Comparison of ENCODE assay signal across 7 mouse cellular contexts in genomic region chr12:109521199-109521780, GRCm38 (mm10).
"Had no signal": no experiment of that assay in that cellular context is flagged by ENCODE, and none has a peak within 500 bp of the region (broad histone marks: within the 10 kb centered on the region; RNA-seq: fewer than 3 reads in every experiment).

No protein-coding gene starts in this region.

- H3K36me3 ChIP-seq: limb, embryonic 15.5 days; lung, embryonic 15.5 days; midbrain, embryonic 13.5 days had no signal

- DNase-seq: kidney, adult 11 months; kidney, postnatal 10 days; right cerebral cortex, postnatal 14 days; thymus, postnatal 36 days had no signal

- H3K4me2 ChIP-seq: limb, embryonic 15.5 days; lung, embryonic 15.5 days; midbrain, embryonic 13.5 days had no signal

- H3K27ac ChIP-seq: lung, embryonic 15.5 days; midbrain, embryonic 13.5 days had no signal

- H3K27me3 ChIP-seq: limb, embryonic 15.5 days; lung, embryonic 15.5 days had no signal

- ATAC-seq: midbrain, embryonic 13.5 days had no signal

- H3K9me3 ChIP-seq: limb, embryonic 15.5 days; lung, embryonic 15.5 days; midbrain, embryonic 13.5 days had no signal

- H3K9ac ChIP-seq: limb, embryonic 15.5 days; lung, embryonic 15.5 days; midbrain, embryonic 13.5 days had no signal

- H3K4me3 ChIP-seq: limb, embryonic 15.5 days; lung, embryonic 15.5 days; midbrain, embryonic 13.5 days had no signal
